Mouse (Mus musculus): ENCODE data around the gene Lsg1.

GRCm38 (mm10) chr16:30591990-30592389, 4.6 kb upstream of the Lsg1 start:
- TF ChIP-seq GATA1 (IDR thresholded peaks at IDR 0.05; ENCODE audit: low read length) (no peak), TAL1 (IDR thresholded peaks at IDR 0.05; ENCODE audit: low read length) (no peak)

Measured in erythroblast, embryonic 14.5 days (primary cell).